Mouse (Mus musculus): ENCODE data around the gene Ndufa3. TPM values are rescaled to one million over a fixed set of nuclear protein-coding genes. Genes with fewer than 3 reads are reported as not detected.
"Not testable (repeated sequence)": the region's sequence is repeated elsewhere in the genome, so short reads cannot be mapped to it uniquely, and the experiment has no call there.

Gene Ndufa3
- total RNA-seq (2017), result 163 to 226 TPM (median 220 TPM) in 3 replicates

DNA sequence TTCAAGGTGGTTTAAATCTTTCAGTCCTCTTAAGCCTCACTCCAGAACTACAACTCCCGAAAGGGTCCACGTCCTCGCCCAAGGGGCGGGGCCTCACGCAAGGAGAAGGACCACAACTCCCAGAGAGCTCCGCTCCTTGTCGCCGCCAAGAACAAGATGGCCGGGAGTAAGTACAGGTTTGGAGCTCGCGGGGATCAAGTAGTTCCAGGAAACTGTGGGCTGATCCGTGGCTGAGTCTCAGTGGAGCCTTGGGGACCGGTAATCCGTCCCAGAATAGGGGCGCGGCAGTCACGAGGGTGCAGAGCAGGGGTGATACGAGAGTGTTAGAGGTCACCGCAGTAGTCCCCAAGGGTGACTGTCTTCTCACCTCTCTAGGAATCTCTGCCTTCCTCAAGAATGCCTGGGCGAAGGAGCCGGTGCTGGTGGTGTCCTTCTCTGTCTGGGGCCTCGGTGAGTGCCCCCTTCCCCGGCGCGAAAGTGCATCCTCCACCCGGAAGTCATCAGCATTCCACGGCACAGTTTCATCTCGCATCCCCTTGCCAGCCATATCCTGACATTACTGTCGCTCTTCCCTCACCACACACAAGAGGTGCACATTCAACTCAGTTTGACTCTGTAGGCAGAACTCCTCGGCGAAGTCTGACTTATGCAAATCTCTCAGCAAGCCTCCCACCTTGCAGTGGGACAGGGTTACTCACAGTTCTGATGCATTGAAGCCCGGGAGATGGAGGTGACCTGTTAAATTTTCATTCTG lies at the start of gene Ndufa3:
Gene Ndufa3, plus strand, starts transcription at position 132 of the 754 bp plus-strand sequence.
- peak; percentile 97 for ATAC-seq (replicated peaks; ENCODE audit: insufficient number of reproducible peaks, low FRiP score, low TSS enrichment, poor library complexity, severe bottlenecking)

DNA sequence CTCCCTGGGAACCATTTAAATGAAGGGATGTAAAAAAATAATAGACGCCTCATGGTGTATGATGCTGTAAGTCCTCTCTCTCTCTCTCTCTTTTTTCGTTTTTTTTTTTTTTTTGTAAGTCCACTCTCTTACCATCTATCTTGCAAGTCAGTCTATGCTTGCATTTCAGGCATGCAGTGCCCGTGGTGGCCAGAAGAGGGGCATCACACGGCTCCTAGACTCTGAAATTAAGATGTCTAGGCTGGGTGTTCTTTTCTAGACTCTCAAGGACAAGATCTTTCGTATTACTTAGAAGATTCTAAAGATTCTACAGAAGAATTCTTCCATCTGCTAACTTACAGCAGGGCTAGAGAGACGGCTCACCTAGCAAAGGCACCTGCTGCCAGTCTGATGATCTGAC lies 47.4 kb upstream of the Ndufa3 start:
- no peak for ATAC-seq (replicated peaks; ENCODE audit: insufficient number of reproducible peaks, low FRiP score, low TSS enrichment, poor library complexity, severe bottlenecking)

DNA sequence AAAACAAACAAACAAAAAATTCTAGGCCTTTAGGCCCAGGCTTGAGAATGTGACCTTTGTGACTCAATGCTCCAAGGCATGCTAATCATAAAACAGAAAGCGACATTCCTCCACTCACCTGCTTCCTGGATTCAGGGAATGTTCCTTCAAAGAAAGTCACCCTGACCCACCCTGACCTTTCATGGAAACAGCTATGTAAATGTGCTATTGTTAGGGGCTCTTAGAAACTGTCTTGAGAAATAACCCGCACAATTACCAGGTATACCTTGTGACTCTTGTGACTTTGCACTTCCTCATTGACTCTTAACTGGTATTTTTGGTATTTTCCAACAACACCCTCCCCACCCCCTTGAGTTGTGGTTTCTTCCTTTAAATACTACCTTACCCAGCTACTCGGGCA lies 46.6 kb upstream of the Ndufa3 start:
- ATAC-seq (replicated peaks; ENCODE audit: insufficient number of reproducible peaks, low FRiP score, low TSS enrichment, poor library complexity, severe bottlenecking), result not testable (repeated sequence)

DNA sequence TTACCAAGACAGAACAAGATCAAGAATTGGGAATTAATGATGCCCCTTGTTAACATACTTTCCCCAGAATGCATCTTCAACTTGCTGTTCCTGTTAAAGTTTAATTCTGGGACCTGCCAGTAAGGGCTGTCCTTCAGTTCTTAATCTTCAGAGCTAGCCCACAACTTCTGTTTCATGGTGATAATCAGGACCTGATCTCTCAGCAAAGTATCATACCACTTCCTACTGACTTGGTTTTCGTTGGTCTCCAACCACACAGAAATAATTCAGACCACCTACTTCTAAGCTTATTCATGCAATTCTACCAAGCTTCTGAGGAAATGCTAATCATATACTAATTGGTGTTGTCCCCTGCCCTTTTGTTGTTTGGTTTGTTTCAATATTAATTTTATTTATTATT lies 45.3 kb upstream of the Ndufa3 start:
- ATAC-seq (replicated peaks; ENCODE audit: insufficient number of reproducible peaks, low FRiP score, low TSS enrichment, poor library complexity, severe bottlenecking), result no peak

DNA sequence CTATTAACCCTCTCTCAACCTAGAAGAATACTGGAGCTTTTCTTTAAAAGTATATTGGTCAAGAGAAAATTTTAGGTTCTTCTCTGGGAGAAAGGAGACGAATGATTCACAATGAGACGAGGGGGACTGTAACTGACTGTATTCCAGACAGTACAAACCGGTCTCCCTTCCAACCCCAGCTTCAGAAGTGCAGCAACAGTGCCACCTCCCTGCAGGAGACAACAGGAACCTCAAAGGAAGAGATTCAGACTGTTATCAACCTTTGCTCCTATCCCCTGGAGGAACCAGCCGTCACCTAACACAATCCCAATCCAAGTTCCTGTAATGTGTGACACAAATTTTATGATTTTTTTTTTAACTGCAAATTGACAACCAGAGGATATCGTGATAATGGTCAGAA lies 43.0 kb upstream of the Ndufa3 start:
- no peak for ATAC-seq (replicated peaks; ENCODE audit: insufficient number of reproducible peaks, low FRiP score, low TSS enrichment, poor library complexity, severe bottlenecking)

DNA sequence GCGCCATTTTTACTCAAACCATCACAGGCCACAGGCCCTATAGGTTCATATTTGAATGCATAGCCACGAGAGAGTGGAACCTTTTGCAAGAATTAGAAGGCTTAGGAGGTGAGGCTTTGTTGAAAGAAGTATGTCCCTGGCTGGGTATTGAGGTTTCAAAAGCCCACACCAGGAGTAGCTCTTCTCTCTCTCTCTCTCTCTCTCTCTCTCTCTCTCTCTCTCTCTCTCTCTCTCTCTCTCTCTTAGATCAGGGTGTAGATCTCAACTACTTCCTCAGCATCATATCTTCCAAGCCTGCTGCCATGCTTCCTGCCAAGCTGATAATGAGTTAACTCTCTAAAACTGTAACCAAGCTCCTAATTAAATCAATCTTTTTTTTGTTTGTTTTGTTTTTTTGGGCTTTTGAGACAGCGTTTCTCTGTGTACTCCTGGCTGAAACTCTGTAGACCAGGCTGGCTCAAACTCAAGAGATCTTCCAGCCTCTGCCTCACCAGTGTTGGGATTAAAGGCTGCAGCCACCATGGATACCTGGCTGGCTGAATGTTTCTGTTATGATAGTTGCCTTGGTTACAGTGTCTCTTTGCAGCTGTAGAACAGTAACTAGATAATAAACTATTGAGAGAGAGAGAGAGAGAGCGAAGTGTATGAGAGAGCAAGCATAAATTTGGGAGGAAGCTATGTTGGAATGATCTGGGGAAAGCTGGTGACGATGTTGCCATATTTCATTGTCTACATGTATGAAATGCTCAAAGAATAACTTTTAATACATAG lies 40.6 kb upstream of the Ndufa3 start:
- ATAC-seq (replicated peaks; ENCODE audit: insufficient number of reproducible peaks, low FRiP score, low TSS enrichment, poor library complexity, severe bottlenecking), result no peak

DNA sequence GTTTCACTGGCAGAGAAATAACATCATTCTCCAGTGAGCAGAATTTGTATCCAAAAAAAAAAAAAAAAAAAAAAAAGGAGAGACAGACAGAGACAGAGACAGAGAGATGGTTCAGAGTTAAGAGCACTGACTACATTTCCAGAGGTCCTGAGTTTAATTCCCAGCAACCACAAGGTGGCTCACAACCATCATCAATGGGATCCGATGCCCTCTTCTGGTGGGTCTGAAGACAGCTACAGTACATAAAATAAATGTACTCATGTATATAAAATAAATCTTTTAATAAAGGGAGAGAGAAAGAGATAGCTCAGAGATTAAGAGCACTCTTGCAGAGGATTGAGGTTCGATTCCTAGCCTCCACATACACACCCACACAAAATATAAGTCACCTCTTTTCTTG lies 39.0 kb upstream of the Ndufa3 start:
- no peak for ATAC-seq (replicated peaks; ENCODE audit: insufficient number of reproducible peaks, low FRiP score, low TSS enrichment, poor library complexity, severe bottlenecking)

DNA sequence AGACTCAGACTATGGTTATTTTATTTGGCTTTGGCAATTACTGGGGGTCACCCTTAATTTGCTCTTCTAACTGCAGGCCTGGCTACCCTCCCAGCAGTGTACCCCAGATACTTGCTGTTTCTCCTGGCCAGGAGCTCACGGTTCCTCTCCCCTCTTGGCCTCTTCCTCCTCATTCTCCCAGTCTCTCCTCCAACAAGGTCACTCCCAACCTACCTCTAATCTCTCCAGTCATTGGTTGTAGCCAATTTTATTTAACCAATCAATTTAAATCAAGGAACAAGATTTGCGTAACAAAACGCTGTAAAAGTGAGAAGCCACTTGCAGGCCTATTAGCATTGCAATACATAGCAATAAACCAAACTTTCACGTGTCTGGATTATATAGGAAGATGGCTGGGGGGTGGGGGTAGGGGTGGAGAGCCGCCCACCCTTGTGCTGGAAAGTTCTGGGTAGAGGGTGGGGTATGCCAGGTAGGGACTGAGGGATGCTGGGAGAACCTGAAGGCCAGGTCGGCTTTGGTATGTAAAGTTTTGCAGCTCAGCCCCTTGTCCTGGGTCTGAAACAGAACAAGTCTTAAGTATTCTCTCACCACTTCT lies 38.1 kb upstream of the Ndufa3 start:
- ATAC-seq (replicated peaks; ENCODE audit: insufficient number of reproducible peaks, low FRiP score, low TSS enrichment, poor library complexity, severe bottlenecking), result no peak

DNA sequence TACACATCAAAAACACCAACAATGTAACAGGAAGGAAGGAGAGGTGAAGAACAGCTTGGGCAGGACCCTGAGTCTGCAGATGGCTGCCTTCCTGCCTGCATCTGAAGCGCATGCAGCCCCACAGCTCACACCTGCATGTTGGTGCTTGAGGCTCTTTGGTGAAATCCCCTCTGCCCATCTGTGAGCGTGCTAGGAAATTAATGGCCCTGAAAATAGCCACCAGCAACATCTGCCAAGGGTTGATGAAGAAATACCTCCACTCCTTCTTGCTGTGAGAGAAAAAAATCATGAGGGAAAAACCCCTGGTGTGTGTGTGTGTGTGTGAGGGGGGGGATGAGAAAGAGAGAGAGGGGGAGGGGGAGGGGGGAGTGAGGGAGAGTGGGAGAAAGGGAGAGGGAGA lies 37.1 kb upstream of the Ndufa3 start:
- ATAC-seq (replicated peaks; ENCODE audit: insufficient number of reproducible peaks, low FRiP score, low TSS enrichment, poor library complexity, severe bottlenecking), result no peak

DNA sequence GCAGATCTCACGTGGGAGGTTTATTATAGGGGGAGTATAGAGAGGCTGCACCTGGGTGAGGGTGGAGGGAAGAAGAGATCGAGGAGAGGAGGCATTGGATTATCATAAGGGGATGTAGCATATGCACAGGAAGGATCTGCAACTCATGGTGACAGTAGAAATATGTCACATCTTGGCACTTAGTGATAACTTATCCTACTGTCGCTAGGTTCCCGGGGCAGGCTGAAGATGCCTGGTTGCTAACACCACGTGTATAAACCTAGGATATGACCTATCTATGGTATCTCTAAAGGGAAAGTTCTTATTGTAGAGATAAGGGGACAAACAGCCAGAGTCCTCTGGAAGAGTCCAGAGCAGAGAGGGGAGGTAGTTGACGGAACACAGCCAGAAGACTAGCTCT lies 31.4 kb upstream of the Ndufa3 start:
- ATAC-seq (replicated peaks; ENCODE audit: insufficient number of reproducible peaks, low FRiP score, low TSS enrichment, poor library complexity, severe bottlenecking), result no peak

DNA sequence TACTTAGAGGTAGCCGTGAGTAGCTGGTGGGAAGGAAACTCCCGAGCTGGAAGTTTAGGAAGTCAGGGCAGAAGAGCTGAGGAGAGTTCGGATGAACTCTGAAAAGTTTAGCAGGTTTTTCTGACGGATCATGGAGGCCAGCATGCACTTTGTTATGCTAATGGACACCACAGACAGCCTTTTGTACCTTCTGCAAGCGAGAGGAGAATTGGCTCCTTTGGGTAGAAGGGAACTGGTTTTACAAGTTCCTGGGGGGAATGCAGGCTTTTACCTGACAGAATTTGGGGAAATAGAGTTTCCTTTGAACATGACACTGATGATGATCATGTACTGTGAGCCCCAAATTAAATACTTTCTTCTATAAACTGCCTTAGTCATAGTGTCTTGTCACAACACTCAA lies 30.9 kb upstream of the Ndufa3 start:
- no peak for ATAC-seq (replicated peaks; ENCODE audit: insufficient number of reproducible peaks, low FRiP score, low TSS enrichment, poor library complexity, severe bottlenecking)

DNA sequence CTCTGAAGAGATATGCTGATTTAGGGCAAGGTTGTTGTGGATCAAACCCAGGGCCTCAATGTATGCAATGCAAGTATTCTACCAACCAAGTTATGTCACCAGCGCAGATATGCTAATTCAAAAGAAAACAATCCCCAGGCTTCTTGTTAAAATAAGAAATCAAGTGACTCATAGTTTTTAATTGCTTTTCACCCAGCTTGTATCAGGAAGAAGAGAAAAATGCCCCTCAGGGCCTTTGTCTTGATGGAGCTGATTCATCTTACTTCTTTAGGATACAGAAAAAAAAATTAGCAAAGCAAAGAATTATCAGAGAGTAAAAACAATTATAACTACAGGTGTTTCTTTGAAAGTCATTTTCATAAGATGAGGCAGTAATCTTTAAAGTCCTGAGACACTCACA lies 29.9 kb upstream of the Ndufa3 start:
- no peak for ATAC-seq (replicated peaks; ENCODE audit: insufficient number of reproducible peaks, low FRiP score, low TSS enrichment, poor library complexity, severe bottlenecking)

DNA sequence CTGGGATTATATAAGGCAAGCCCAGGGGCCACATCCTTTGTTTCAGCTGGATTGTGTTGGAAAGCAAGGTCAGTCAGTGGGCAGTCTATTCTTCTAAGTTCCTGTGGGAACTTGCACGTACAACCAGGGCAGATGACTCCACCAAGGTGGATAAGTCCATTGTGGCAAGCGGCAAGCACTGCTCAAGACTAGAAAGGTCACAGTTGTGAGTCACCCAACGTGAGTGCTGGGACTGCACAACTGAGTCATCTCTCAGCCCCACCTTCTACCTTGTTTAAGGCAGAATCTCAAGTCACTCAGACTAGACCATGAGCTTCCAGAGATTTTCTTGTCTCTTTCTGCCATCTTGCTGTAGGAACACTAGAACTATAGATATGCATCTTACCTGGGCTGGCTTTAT lies 26.6 kb upstream of the Ndufa3 start:
- ATAC-seq (replicated peaks; ENCODE audit: insufficient number of reproducible peaks, low FRiP score, low TSS enrichment, poor library complexity, severe bottlenecking), result no peak

DNA sequence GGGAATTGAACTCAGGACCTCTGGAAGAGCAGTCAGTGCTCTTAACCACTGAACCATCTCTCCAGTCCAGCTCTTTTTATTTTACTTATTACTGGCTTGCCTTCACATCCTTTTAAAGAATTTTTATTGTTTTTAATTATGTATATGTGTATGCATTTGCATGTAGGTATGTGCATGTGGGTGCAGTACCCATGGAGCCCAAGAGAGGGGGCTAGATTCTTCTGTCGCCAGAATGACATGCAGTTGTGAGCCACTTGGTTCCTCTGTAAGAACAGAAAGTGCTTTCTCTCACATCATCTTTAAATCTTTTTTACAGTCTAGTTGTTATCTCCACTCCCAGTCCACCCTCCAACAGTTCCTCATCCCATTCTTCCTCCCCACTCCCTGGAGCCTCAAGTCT lies 25.6 kb upstream of the Ndufa3 start:
- ATAC-seq (replicated peaks; ENCODE audit: insufficient number of reproducible peaks, low FRiP score, low TSS enrichment, poor library complexity, severe bottlenecking), result no peak

DNA sequence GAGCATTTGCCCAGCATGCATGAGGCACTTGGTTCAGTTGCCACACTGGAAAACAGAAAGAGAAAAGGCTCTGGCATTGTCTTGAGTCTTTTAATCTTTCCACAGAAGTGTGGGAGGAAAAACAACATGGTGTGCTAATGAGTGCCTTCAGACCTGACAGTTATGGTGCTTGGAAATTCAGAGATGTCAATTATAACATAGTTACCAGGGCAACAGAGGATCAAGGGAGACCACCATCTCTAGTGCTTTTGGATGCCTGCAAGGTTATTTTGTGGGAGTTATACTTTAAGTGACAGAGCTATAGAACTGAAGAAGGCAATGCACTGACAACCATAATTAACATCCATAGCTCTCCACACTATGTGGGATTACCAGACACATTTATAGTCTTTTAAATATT lies 23.3 kb upstream of the Ndufa3 start:
- ATAC-seq (replicated peaks; ENCODE audit: insufficient number of reproducible peaks, low FRiP score, low TSS enrichment, poor library complexity, severe bottlenecking), result no peak

DNA sequence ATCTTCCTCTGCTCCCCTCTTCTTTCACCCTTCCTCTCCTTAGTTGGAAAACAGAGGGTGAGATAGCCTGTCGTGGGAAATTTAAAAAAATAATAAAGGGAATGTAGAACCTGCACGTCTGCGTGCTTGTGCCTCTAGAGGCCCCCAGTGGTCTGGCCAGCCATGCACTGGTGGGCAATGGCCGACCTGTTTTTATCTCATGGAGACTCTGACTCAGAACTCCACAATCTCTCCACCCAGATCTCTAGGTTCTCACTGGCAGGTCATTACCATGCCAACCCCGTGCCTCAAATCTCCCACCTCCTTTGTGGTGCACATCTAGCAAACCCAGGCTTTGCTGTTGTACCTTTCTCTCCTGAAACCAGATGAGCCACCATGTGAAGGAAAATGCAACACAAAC lies 22.5 kb upstream of the Ndufa3 start:
- ATAC-seq (replicated peaks; ENCODE audit: insufficient number of reproducible peaks, low FRiP score, low TSS enrichment, poor library complexity, severe bottlenecking), result no peak

DNA sequence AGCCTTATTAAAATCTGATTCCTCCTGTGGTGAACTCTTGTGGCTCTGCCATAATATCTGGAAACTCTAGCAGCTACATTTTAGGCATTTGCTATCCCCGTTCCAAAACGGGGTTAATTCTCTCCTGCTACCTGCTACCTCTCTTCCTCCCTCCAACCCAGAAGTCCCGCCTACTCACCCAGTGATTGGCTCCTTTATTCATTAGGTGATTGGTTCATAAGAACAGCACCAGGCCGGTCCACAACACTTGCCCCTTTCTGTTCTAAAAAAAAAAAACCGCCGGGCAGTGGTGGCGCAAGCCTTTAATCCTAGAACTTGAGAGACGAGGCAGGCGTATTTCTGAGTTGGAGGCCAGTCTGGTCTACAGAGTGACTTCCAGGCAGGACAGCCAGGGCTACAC lies 22.0 kb upstream of the Ndufa3 start:
- no peak for ATAC-seq (replicated peaks; ENCODE audit: insufficient number of reproducible peaks, low FRiP score, low TSS enrichment, poor library complexity, severe bottlenecking)

DNA sequence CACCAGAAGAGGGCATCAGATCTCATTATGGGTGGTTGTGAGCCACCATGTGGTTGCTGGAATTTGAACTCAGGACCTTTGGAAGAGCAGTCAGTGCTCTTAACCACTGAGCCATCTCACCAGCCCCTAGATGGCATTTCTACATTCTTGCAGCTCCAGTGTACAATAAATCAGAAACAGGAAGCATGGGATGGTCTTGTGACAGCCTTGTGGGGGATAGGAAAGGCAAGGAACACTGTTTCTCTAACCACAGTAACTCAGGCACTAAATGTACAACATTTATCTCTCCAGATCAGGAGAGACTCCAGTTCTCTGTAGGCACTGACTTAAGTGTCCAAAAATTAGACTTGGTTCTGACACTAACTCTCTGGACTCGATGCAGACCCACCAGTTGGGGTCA lies 19.4 kb upstream of the Ndufa3 start:
- not testable (repeated sequence) for ATAC-seq (replicated peaks; ENCODE audit: insufficient number of reproducible peaks, low FRiP score, low TSS enrichment, poor library complexity, severe bottlenecking)

DNA sequence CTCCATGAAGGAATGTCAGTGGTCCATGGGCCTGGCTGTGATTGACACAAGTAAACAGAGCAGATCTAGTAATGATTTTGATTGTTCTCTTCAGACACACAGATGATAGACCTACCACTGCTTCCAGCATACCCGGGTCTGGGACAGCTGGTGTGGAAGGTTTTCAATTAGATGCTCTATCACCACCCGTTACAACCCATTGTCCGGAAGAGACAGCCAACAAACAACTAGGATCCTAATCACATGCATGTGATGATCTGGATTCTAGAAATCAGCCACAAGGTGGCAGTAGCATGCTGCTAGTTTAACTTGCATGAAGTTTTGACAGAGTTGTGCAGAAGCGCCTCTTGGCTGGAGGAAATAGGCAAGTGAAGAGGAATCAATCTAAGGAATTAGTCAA lies 16.1 kb upstream of the Ndufa3 start:
- peak; percentile 82 for ATAC-seq (replicated peaks; ENCODE audit: insufficient number of reproducible peaks, low FRiP score, low TSS enrichment, poor library complexity, severe bottlenecking)

DNA sequence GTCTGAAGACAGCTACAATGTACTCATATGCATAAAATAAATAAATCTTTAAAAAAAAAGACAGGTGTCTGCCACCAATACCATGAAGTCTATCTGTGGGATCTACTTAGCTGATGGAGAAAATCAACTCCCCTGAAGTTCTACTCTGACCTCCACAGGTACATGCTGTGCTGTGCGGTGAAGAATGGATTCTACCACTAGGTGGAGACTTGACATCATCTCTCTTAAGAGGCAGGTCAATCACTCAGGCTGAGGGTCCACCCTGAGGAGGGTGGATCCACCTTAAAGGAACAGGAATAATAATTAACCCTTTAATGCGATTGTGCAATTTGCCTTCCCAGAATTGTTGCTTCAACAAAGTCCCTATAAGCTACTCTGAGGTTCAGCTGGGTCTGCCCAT lies 10.4 kb upstream of the Ndufa3 start:
- ATAC-seq (replicated peaks; ENCODE audit: insufficient number of reproducible peaks, low FRiP score, low TSS enrichment, poor library complexity, severe bottlenecking), result no peak
